Mouse (Mus musculus) lung, postnatal 0 days (tissue): Measurements from ENCODE around the gene Kel.

Experiments used
- CTCF ChIP-seq: IDR thresholded peaks from 2 replicates; pipeline ENCODE4 v1.5.1; 2016; ENCODE audit warnings: antibody characterized with exemption, mild to moderate bottlenecking
- EP300 ChIP-seq: IDR thresholded peaks from 2 replicates; pipeline ENCODE4 v1.6.1; 2016; ENCODE audit warnings: antibody characterized with exemption, mild to moderate bottlenecking, control low read depth

GRCm38 (mm10) chr6:41676530-41676929, 27.6 kb downstream of the Kel start:
- no peak for TF ChIP-seq CTCF
- no peak for TF ChIP-seq EP300
